Mouse (Mus musculus) forebrain, embryonic 11.5 days (tissue): ENCODE data around the gene Aadacl3. TPM values are rescaled to one million over a fixed set of nuclear protein-coding genes. Genes with fewer than 3 reads are reported as not detected.
A peak's percentile ranks its signal among the peaks of the same experiment; 100 is the strongest.

ENCODE experiments used
- ATAC-seq: fragments of 200-750 bp; cut with Nextera tagmentation; replicated peaks from 2 replicates; pipeline ENCODE4 v1.8.0; 2017; ENCODE audit warnings: moderate TSS enrichment; ENCODE audit not compliant: low FRiP score
- DNase-seq: peaks from one replicate; pipeline ENCODE4 v3.0.0-alpha.2; 2017; ENCODE audit warnings: low spot score
- H3K27ac ChIP-seq: fragments of 300-500 bp; sonication (generic); 2 replicates; pipeline ENCODE4 v1.5.1; 2014; ENCODE audit warnings: low read depth, low read length
- H3K27me3 ChIP-seq: fragments of 300-500 bp; sonication (generic); 2 replicates; pipeline ENCODE4 v1.6.1; 2014; ENCODE audit warnings: mild to moderate bottlenecking, low read length, mixed read lengths; ENCODE audit not compliant: control insufficient read depth, insufficient read depth
- H3K36me3 ChIP-seq: fragments of 300-500 bp; sonication (generic); 2 replicates; pipeline ENCODE4 v1.6.1; 2014; ENCODE audit warnings: mild to moderate bottlenecking, low read length, moderate library complexity, mixed read lengths; ENCODE audit not compliant: control insufficient read depth, insufficient read depth
- H3K4me1 ChIP-seq: fragments of 300-500 bp; sonication (generic); replicated peaks from 2 replicates; pipeline ENCODE4 v1.6.1; 2014; ENCODE audit warnings: low read length, mixed read lengths; ENCODE audit not compliant: control insufficient read depth, insufficient read depth
- H3K4me2 ChIP-seq: fragments of 300-500 bp; sonication (generic); 2 replicates; pipeline ENCODE4 v1.6.1; 2014; ENCODE audit warnings: low read depth, mild to moderate bottlenecking, low read length, moderate library complexity, mixed read lengths; ENCODE audit not compliant: severe bottlenecking
- H3K4me3 ChIP-seq: fragments of 300-500 bp; sonication (generic); 2 replicates; pipeline ENCODE4 v1.5.1; 2014; ENCODE audit warnings: low read depth, low read length
- H3K9ac ChIP-seq: fragments of 300-500 bp; sonication (generic); 2 replicates; pipeline ENCODE4 v1.6.1; 2014; ENCODE audit warnings: low read length
- H3K9me3 ChIP-seq: fragments of 300-500 bp; sonication (generic); 2 replicates; pipeline ENCODE4 v1.6.1; 2016; ENCODE audit warnings: low read length, mixed read lengths; ENCODE audit not compliant: control insufficient read depth
- WGBS: fragments of 180-500 bp; shearing (Covaris S2); extraction: QIAGEN DNeasy Blood & Tissue Kit; methylation state at CpG from one replicate; pipeline ENCODE4 v1.1.7; 2014; 5-methylcytosine and 5-hydroxymethylcytosine counted together
- polyA plus RNA-seq: library from polyadenylated mRNA; unstranded; fragments of >200 nt; fragmentation: Nextera tagmentation; extraction: Ambion mirVana; gene quantifications from 2 replicates; pipeline ENCODE4 v1.2.1, GENCODE M21; 2014

Aadacl3 gene
- polyA plus RNA-seq, 1 experiment from 2014 or later = not detected

- H3K4me3 ChIP-seq = no peak within 1 kb of the TSS
- H3K9ac ChIP-seq = no peak within 1 kb of the TSS
- H3K27me3 ChIP-seq = no peaks in the 10 kb centered on the region
- ATAC-seq (no peak), DNase-seq (no peak)
- H3K4me1 ChIP-seq = no peaks in the 10 kb centered on the region
- H3K9me3 ChIP-seq = peaks cover 2% of the 10 kb centered on the region; the same call in 1 of the 2 replicates
- H3K36me3 ChIP-seq = no peaks in the 10 kb centered on the region
- H3K4me2 ChIP-seq = no peak within 1 kb of the TSS
- H3K27ac ChIP-seq = no peak within 1 kb of the TSS
These were observed 24.9 kb downstream of the Aadacl3 start, which contains the start of gene 1700012P22Rik for GRCm38 (mm10) chr4:144438672-144439071. TSS of gene 1700012P22Rik (minus strand) at chr4:144438772.

GRCm38 (mm10) chr4:144433216-144433615 is 30.3 kb downstream of the Aadacl3 start:
- Histone ChIP-seq H3K27me3 (no peaks in the 10 kb centered on the region), H3K36me3 (no peaks in the 10 kb centered on the region), H3K4me3 (no peak overlapping the region), H3K9me3 (peaks cover 2% of the 10 kb centered on the region; the same call in 1 of the 2 replicates), H3K4me1 (no peaks in the 10 kb centered on the region), H3K9ac (no peak overlapping the region), H3K27ac (no peak overlapping the region), H3K4me2 (no peak overlapping the region)
- 95% methylated on average over 5 of the region's 5 CpGs for WGBS
- ATAC-seq = no peak
- DNase-seq = no peak

- Histone ChIP-seq H3K4me2 (no peak overlapping the region), H3K36me3 (no peaks in the 10 kb centered on the region), H3K9me3 (no peaks in the 10 kb centered on the region; the same call in 1 of the 2 replicates), H3K4me3 (no peak overlapping the region), H3K9ac (no peak overlapping the region), H3K27me3 (no peaks in the 10 kb centered on the region), H3K4me1 (no peaks in the 10 kb centered on the region), H3K27ac (no peak overlapping the region)
- DNase-seq = no peak
- WGBS = 90% methylated on average over 2 of the region's 2 CpGs
- ATAC-seq = no peak
These were observed 32.8 kb downstream of the Aadacl3 start for GRCm38 (mm10) chr4:144430723-144431122.

- no peak overlapping the region for H3K9ac ChIP-seq
- no peaks in the 10 kb centered on the region; the same call in 1 of the 2 replicates for H3K9me3 ChIP-seq
- DNase-seq (no peak), ATAC-seq (no peak)
- H3K27ac ChIP-seq = no peak overlapping the region
- no peaks in the 10 kb centered on the region for H3K4me1 ChIP-seq
- WGBS = 17% methylated on average over 3 of the region's 3 CpGs
- H3K36me3 ChIP-seq = no peaks in the 10 kb centered on the region
- no peaks in the 10 kb centered on the region for H3K27me3 ChIP-seq
- H3K4me2 ChIP-seq = no peak overlapping the region
- H3K4me3 ChIP-seq = no peak overlapping the region
These were observed 34.7 kb downstream of the Aadacl3 start for GRCm38 (mm10) chr4:144428868-144429267.

GRCm38 (mm10) chr4:144424590-144424989 is 39.0 kb downstream of the Aadacl3 start:
- ATAC-seq (no peak), DNase-seq (no peak)
- 82% methylated on average over 5 of the region's 5 CpGs for WGBS
- Histone ChIP-seq H3K4me2 (no peak overlapping the region), H3K27ac (no peak overlapping the region), H3K4me1 (no peaks in the 10 kb centered on the region), H3K9me3 (no peaks in the 10 kb centered on the region; the same call in 1 of the 2 replicates), H3K4me3 (no peak overlapping the region), H3K27me3 (no peaks in the 10 kb centered on the region), H3K9ac (no peak overlapping the region), H3K36me3 (no peaks in the 10 kb centered on the region)

- no peaks in the 10 kb centered on the region for H3K36me3 ChIP-seq
- ATAC-seq (no peak), DNase-seq (no peak)
- H3K9me3 ChIP-seq = no peaks in the 10 kb centered on the region; the same call in 1 of the 2 replicates
- H3K4me3 ChIP-seq = no peak overlapping the region
- H3K27me3 ChIP-seq = no peaks in the 10 kb centered on the region
- no peak overlapping the region for H3K9ac ChIP-seq
- H3K27ac ChIP-seq = no peak overlapping the region
- no peak overlapping the region for H3K4me2 ChIP-seq
- H3K4me1 ChIP-seq = no peaks in the 10 kb centered on the region
These were observed 42.9 kb downstream of the Aadacl3 start for GRCm38 (mm10) chr4:144420644-144421043.

GRCm38 (mm10) chr4:144408290-144408689 is 55.3 kb downstream of the Aadacl3 start, which contains the start of gene Pramef12:
TSS of gene Pramef12 (minus strand) at chr4:144408464.
- H3K4me3 ChIP-seq = no peak within 1 kb of the TSS
- H3K9me3 ChIP-seq = peaks cover 2% of the 10 kb centered on the region; the same call in 1 of the 2 replicates
- H3K9ac ChIP-seq = no peak within 1 kb of the TSS
- ATAC-seq (no peak), DNase-seq (no peak)
- H3K4me2 ChIP-seq = no peak within 1 kb of the TSS
- H3K27ac ChIP-seq = no peak within 1 kb of the TSS
- no peaks in the 10 kb centered on the region for H3K36me3 ChIP-seq
- H3K27me3 ChIP-seq = no peaks in the 10 kb centered on the region
- no peaks in the 10 kb centered on the region for H3K4me1 ChIP-seq
- 78% methylated on average over 9 of the region's 9 CpGs for WGBS

- Histone ChIP-seq H3K9me3 (peaks cover 2% of the 10 kb centered on the region; the same call in 1 of the 2 replicates), H3K4me3 (no peak overlapping the region)
- no peak for ATAC-seq
These were observed 57.3 kb downstream of the Aadacl3 start for GRCm38 (mm10) chr4:144406261-144406660.

GRCm38 (mm10) chr4:144404456-144405086 is 59.0 kb downstream of the Aadacl3 start:
- peak; percentile 51 for DNase-seq
- Histone ChIP-seq H3K27me3 (no peaks in the 10 kb centered on the region), H3K4me3 (no peak overlapping the region), H3K36me3 (no peaks in the 10 kb centered on the region), H3K27ac (no peak overlapping the region), H3K4me2 (0 out of 2 replicates have a peak overlapping the region, but pooled peaks have one; percentile 24), H3K9me3 (peaks cover 2% of the 10 kb centered on the region; the same call in 1 of the 2 replicates), H3K9ac (no peak overlapping the region), H3K4me1 (no peaks in the 10 kb centered on the region)
- WGBS = 8% methylated on average over 17 of the region's 17 CpGs
- ATAC-seq = no peak; the same call in 1 of the 2 replicates

More at GRCm38 (mm10) chr4:144406261-144406660, 57.3 kb downstream of the Aadacl3 start:
- DNase-seq = no peak
- Histone ChIP-seq H3K27ac (no peak overlapping the region), H3K36me3 (no peaks in the 10 kb centered on the region), H3K4me2 (no peak overlapping the region), H3K27me3 (no peaks in the 10 kb centered on the region), H3K9ac (no peak overlapping the region), H3K4me1 (no peaks in the 10 kb centered on the region)
- WGBS = 51% methylated on average over 3 of the region's 3 CpGs
